Mouse (Mus musculus) hindbrain, embryonic 10.5 days (tissue): Measurements from ENCODE around the gene Arl5b. TPM values are rescaled to one million over a fixed set of nuclear protein-coding genes. Genes with fewer than 3 reads are reported as not detected.

Source experiments
- DNase-seq: peaks from one replicate; pipeline ENCODE4 v3.0.0-alpha.2; 2017; ENCODE audit warnings: low spot score
- H3K27ac ChIP-seq: fragments of 300-500 bp; sonication (generic); 2 replicates; pipeline ENCODE4 v1.5.1; 2016; ENCODE audit warnings: mild to moderate bottlenecking, moderate library complexity
- H3K27me3 ChIP-seq: fragments of 300-500 bp; sonication (generic); 2 replicates; pipeline ENCODE4 v1.6.1; 2016; ENCODE audit warnings: mild to moderate bottlenecking; ENCODE audit not compliant: poor library complexity, insufficient read depth, severe bottlenecking
- H3K36me3 ChIP-seq: fragments of 300-500 bp; sonication (generic); 2 replicates; pipeline ENCODE4 v1.6.1; 2016; ENCODE audit warnings: mild to moderate bottlenecking, moderate library complexity
- H3K4me1 ChIP-seq: fragments of 300-500 bp; sonication (generic); replicated peaks from 2 replicates; pipeline ENCODE4 v1.6.1; 2016; ENCODE audit warnings: mild to moderate bottlenecking
- H3K4me3 ChIP-seq: fragments of 300-500 bp; sonication (generic); 2 replicates; pipeline ENCODE4 v1.5.1; 2016; ENCODE audit warnings: mild to moderate bottlenecking, moderate library complexity
- H3K9me3 ChIP-seq: fragments of 300-500 bp; sonication (generic); 2 replicates; pipeline ENCODE4 v1.6.1; 2016; ENCODE audit warnings: mild to moderate bottlenecking, moderate library complexity
- WGBS: fragments of 180-500 bp; shearing (Covaris S2); methylation state at CpG from one replicate; pipeline ENCODE4 v1.1.7; 2016; 5-methylcytosine and 5-hydroxymethylcytosine counted together
- polyA plus RNA-seq: library from polyadenylated mRNA; unstranded; fragments of >200 nt; fragmentation: Nextera tagmentation; extraction: Ambion mirVana; gene quantifications from 2 replicates; pipeline ENCODE4 v1.2.1, GENCODE M21; 2016

Gene Arl5b
- polyA plus RNA-seq, 1 experiment from 2014 or later, result 45.0 TPM

DNA sequence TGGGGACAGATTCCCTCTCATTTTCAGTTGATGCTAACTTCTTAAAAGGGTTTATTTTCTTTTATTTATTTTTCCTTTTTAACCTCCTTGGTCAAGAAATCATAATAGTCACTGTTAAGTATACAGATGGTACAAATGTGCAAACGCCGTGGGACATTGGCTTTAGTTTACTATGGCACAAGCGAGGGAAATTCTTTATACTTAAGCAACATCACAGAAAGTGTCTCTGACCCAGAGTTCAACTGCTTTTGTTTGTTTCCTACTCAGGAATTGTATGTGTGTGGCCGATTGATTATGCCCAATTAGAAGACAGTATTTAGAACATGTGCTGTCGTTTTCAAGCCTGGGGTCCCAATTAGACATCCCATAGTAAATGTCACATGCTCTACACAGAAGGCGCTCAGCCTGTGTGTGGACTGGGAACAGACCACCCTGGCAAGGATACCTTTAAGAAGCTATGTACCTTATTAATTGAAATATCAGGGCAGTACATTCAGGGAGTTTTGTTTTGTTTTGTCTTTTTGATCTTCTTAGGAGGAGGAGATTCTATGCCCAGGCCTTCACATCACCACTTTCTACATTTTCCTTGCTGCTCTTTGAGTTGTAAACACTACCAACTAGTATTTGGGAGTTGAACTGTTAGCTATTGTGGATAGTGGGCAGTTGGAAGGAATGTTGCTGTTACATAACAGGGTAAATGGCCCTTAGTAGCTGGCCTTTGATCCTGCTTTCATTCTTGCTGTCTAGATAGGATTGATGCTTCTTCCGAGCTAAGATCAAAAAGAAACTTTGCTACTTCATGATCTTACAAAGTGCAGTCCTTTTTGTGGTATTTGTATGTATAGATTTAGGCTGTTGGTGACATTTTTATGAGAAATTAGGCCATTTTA, 15.4 kb downstream of the Arl5b start:
- Histone ChIP-seq H3K36me3 (peaks cover 57% of the 10 kb centered on the region), H3K27ac (no peak overlapping the region), H3K27me3 (no peaks in the 10 kb centered on the region), H3K4me1 (peaks cover 3% of the 10 kb centered on the region), H3K4me3 (no peak overlapping the region), H3K9me3 (no peaks in the 10 kb centered on the region)
- WGBS, result 75% methylated on average over 7 of the region's 7 CpGs
- no peak for DNase-seq

DNA sequence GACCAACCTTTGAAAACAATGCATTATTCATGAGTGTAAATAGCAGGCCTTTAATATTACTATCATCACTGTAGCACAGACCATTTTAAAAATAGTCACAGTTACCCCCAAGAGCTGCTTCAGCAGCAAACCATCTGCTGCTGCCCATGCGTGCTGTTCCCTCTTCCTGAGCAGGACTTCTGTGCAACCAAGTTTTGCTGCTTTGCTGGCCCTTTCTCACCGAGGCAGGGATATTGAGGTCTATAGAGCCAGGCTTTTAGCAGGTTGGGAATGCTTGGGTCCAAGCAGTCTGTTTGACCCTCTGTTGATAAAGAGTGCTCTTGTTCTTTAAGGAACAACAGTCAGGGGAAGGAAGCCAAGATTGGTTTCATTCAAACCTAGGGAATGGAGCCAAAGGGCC, 16.3 kb downstream of the Arl5b start:
- 90% methylated on average over 2 of the region's 2 CpGs for WGBS
- DNase-seq, result no peak
- peaks cover 66% of the 10 kb centered on the region for H3K36me3 ChIP-seq
- H3K27me3 ChIP-seq, result no peaks in the 10 kb centered on the region
- peaks cover 3% of the 10 kb centered on the region for H3K4me1 ChIP-seq
- H3K4me3 ChIP-seq, result no peak overlapping the region
- no peaks in the 10 kb centered on the region for H3K9me3 ChIP-seq
- H3K27ac ChIP-seq, result no peak overlapping the region

DNA sequence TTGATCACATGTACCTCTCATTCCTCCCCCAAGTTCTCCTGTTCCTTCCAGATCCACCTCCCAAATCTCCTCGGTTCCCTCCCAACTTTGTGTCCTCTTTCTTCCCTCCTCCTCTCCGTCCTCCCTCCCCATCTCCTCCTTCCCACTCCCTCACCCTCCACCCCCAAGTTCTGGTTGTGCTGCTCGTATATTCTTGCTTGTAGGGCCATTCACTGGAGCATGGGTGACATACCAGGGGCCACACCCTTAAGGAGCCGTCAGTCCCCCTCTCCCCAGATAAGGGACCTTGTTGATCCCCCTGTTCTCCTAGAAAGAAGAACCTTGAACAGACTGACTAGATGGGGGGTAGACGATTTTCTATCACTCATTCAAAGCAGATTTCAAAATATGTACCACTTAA, 17.9 kb downstream of the Arl5b start:
- WGBS, result 80% methylated on average over 5 of the region's 5 CpGs
- no peak for DNase-seq
- H3K36me3 ChIP-seq, result peaks cover 71% of the 10 kb centered on the region
- H3K9me3 ChIP-seq, result no peaks in the 10 kb centered on the region
- H3K27ac ChIP-seq, result no peak overlapping the region
- H3K27me3 ChIP-seq, result no peaks in the 10 kb centered on the region
- no peak overlapping the region for H3K4me3 ChIP-seq
- peaks cover 3% of the 10 kb centered on the region for H3K4me1 ChIP-seq

DNA sequence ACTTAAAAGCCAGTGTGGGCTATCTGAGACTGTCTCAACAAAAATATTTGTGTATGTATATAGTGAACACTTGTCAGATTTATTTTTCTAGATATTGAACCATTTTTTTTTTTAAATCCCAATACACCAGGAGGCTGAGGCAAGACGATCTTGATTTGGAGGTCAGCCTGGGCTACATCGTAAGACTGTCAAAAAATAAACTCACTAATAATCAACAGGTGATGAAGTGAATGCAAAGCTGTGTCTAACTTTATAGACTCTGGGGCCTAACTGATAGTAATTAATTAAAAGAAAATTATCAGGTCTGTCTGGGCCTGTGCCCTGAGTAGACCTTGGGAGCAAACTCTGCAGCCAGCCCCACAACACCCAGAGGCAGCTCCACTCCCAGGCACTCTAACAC, 34.5 kb downstream of the Arl5b start:
- Histone ChIP-seq H3K4me1 (no peaks in the 10 kb centered on the region), H3K27ac (no peak overlapping the region), H3K9me3 (peaks cover 5% of the 10 kb centered on the region; the same call in 1 of the 2 replicates), H3K4me3 (no peak overlapping the region), H3K36me3 (peaks cover 60% of the 10 kb centered on the region), H3K27me3 (no peaks in the 10 kb centered on the region)
- DNase-seq, result no peak
- 94% methylated on average over 2 of the region's 2 CpGs for WGBS

DNA sequence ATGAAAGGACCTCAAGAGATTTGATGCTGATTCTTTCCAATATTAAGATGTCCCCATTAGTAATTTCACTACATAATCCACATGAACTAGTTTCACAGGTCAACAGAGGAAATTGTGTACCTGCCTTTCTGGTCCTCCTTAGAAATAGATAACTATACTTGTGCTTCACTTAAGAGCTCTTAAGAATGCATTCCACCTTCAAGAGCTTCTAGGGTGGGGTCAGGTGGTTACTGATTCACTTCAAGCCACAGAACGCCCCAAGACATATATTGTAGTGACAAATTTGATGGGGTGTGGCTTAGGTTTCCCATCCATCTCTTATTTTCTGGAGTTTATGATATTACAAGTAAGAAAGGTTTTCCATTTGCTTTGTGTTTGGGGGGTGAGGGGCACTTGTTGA, 38.1 kb downstream of the Arl5b start:
- no peak overlapping the region for H3K4me3 ChIP-seq
- H3K36me3 ChIP-seq, result peaks cover 24% of the 10 kb centered on the region
- H3K27me3 ChIP-seq, result no peaks in the 10 kb centered on the region
- H3K27ac ChIP-seq, result no peak overlapping the region
- H3K9me3 ChIP-seq, result peaks cover 5% of the 10 kb centered on the region; the same call in 1 of the 2 replicates
- H3K4me1 ChIP-seq, result no peaks in the 10 kb centered on the region
- 85% methylated on average over 1 of the region's 1 CpGs for WGBS
- DNase-seq, result no peak

DNA sequence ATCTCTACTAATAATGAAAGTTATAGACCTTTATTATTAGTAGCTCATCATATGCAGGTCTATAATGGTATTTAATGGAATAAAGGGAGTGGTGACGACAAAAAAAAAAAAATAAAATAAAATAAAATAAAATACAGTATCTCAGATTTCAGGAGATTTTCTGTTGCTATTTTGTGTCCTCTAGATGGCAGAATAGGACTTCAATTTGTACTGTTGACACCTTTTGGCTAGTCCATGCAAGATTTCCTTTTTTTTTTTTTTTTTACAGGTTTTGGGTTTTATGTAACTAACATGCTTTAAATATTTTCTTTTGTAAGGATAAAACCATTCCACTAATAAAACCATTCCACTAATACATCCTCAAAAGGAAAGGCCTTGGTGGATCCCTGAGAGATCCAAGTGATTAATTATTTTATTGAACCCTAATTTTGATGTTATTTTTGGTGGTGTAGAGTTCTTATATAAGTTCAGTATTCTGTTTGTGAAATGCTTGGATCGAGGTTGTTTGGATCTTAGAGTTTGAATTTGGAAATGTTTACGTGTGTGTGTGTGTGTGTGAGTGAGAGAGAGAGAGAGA, 47.4 kb downstream of the Arl5b start:
- Histone ChIP-seq H3K9me3 (no peaks in the 10 kb centered on the region), H3K27ac (no peak overlapping the region), H3K4me3 (no peak overlapping the region), H3K4me1 (no peaks in the 10 kb centered on the region), H3K36me3 (no peaks in the 10 kb centered on the region), H3K27me3 (no peaks in the 10 kb centered on the region)
- no peak for DNase-seq
- WGBS, result 72% methylated on average over 3 of the region's 3 CpGs

DNA sequence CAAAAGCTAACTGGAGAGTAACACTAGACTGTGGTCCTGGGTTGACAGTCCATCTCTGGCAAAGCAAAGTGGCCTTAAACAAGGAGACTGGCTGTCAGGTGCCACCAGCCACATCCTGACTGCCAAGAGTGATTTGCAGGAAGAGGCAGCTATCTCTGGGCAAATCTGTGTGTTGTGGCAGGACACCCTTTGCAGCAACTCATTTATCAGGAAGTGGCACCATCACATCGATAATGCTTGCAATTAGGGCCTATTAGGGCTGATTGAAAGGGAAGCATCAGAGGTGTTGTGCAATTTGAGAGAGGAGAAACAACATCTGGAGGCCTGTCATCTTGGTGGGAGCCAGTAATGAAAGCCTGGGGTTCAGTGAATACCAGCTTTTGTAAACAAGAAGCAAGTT, 55.2 kb downstream of the Arl5b start:
- WGBS, result 75% methylated on average over 1 of the region's 1 CpGs
- no peak overlapping the region for H3K27ac ChIP-seq
- H3K9me3 ChIP-seq, result no peaks in the 10 kb centered on the region

DNA sequence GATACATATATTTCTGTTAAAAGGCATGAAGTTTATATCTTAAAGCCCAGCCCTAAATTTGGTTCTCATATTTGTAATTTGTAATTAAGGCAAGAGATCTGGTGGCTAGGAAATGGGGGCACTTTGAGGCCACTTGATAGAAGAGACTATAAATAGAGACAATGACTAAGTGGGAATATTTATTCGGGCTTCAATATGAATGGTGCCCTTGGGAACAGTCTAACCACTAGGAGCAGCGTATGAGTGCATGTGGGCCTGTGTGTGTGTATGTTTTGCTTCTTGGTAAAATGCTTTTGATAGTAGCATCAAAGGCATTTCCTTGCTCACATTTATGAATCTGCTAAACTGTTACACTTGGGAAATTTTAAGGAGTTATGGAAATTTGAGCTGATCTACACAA, 62.1 kb downstream of the Arl5b start:
- 78% methylated on average over 2 of the region's 2 CpGs for WGBS
- DNase-seq, result no peak
- no peaks in the 10 kb centered on the region for H3K36me3 ChIP-seq
- no peak overlapping the region for H3K27ac ChIP-seq
- H3K9me3 ChIP-seq, result no peaks in the 10 kb centered on the region
- no peaks in the 10 kb centered on the region for H3K4me1 ChIP-seq
- H3K27me3 ChIP-seq, result no peaks in the 10 kb centered on the region
- H3K4me3 ChIP-seq, result no peak overlapping the region

More for the DNA sequence above, 55.2 kb downstream of the Arl5b start:
- no peak overlapping the region for H3K4me3 ChIP-seq
- H3K36me3 ChIP-seq, result no peaks in the 10 kb centered on the region
- no peak for DNase-seq
- H3K27me3 ChIP-seq, result no peaks in the 10 kb centered on the region
- no peaks in the 10 kb centered on the region for H3K4me1 ChIP-seq

DNA sequence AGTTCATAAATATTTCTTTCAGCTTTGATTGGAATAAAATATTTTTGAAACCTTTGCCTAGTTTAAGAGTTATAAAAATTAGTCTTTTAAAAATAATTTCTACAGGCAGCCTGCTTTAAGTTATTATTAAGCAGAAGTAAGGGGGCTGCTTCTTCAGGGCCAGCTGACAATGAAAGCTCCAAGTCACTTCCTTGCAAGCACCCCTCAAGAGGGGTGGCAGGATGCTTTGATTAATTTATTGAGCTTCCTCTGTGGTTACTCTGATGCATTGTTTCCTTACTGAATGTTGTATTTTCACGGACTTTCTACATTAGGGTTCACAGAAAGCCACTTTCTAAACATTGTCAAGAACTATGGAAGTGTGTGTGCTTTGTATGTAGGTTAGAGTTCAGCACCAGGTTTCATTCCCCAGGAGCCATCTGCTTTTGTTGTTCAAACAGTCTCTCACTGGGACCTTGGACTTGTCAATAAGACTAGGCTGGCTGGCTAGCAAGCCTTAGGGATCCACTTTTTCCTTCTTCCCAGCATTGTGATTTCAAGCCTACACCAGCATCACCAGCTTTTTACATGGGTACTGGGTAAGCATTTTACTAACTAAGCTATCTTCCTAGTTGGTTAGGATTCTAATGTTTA, 62.7 kb downstream of the Arl5b start:
- DNase-seq, result no peak
- H3K36me3 ChIP-seq, result no peaks in the 10 kb centered on the region
- 55% methylated on average over 1 of the region's 1 CpGs for WGBS
- H3K9me3 ChIP-seq, result no peaks in the 10 kb centered on the region
- no peaks in the 10 kb centered on the region for H3K4me1 ChIP-seq
- no peak overlapping the region for H3K4me3 ChIP-seq
- H3K27me3 ChIP-seq, result no peaks in the 10 kb centered on the region
- H3K27ac ChIP-seq, result no peak overlapping the region

DNA sequence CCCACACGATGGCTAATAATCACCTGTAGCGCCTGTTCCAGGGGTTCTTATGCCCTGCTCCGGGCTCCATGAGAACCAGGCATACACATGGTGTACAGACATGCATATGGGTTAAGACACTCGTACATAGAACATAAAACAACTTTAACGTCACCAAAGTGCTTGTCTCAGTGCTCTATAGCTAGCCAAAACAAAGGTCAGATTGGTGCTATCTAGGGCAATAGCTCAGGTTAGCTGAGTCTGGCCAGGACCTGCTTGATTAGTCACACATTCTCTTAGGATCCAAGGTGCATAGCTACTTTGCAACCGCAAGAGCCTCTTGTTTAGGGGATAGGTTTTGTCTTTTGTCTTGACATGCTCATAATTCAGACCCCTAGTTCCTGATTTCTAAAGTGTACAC, 63.5 kb downstream of the Arl5b start:
- Histone ChIP-seq H3K27ac (no peak overlapping the region), H3K36me3 (no peaks in the 10 kb centered on the region), H3K27me3 (no peaks in the 10 kb centered on the region), H3K4me3 (no peak overlapping the region), H3K9me3 (no peaks in the 10 kb centered on the region), H3K4me1 (no peaks in the 10 kb centered on the region)
- no peak for DNase-seq
- 87% methylated on average over 6 of the region's 6 CpGs for WGBS

DNA sequence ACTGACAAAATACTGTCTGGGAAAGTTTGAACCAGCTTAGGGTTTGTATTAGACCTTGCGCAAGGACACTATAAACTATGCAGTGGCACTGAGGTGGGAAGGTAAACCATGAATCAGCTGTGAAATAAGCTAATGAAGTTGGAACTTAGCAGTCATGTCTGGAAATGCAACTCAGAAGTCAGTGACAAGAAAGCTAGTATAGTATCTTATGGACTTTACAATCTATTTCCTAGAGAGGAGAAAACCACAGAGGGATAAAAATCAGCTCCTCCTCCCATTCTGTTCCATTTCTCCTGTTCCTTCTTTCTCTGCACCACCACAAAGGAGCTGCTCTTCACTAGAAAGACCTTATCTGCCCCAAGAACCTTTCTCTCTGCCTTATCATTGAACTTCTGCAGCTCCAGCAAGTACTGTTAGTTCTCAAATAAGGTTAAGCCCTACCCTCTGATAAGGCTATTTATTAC, 72.1 kb downstream of the Arl5b start:
- WGBS, result 93% methylated on average over 1 of the region's 1 CpGs
- no peak for DNase-seq
- Histone ChIP-seq H3K9me3 (no peaks in the 10 kb centered on the region), H3K4me1 (no peaks in the 10 kb centered on the region), H3K27ac (no peak overlapping the region), H3K27me3 (no peaks in the 10 kb centered on the region), H3K4me3 (no peak overlapping the region), H3K36me3 (no peaks in the 10 kb centered on the region)
